Mouse (Mus musculus): Measurements from ENCODE around the gene Pnkp. TPM values are rescaled to one million over a fixed set of nuclear protein-coding genes. Genes with fewer than 3 reads are reported as not detected.
A peak's percentile ranks its signal among the peaks of the same experiment; 100 is the strongest.

Gene Pnkp
- polyA plus RNA-seq, 1 experiment from 2014 or later: 26.6 TPM

GRCm38 (mm10) chr7:44849416-44850111 lies 7.4 kb upstream of the Pnkp start:
- Histone ChIP-seq H3K4me1 (ENCODE audit: control insufficient read depth, insufficient read depth, low read length) (peaks cover 31% of the 10 kb centered on the region), H3K9ac (ENCODE audit: low read depth, low read length) (peak overlapping the region; percentile 91), H3K4me3 (ENCODE audit: low read length) (peak overlapping the region; percentile 82), H3K27me3 (replicated peaks; ENCODE audit: control insufficient read depth, insufficient read depth, low read length) (no peaks in the 10 kb centered on the region), H3K9me3 (ENCODE audit: control insufficient read depth, low read length) (no peaks in the 10 kb centered on the region), H3K4me2 (ENCODE audit: low read depth, low read length) (peak overlapping the region; percentile 67), H3K36me3 (ENCODE audit: control insufficient read depth, insufficient read depth, low read length) (peaks cover 17% of the 10 kb centered on the region; the same call in 1 of the 2 replicates), H3K27ac (ENCODE audit: low read length) (peak overlapping the region; percentile 99)
- ATAC-seq: peak; percentile 65
- under 1% methylated on average over 41 of the region's 41 CpGs for WGBS

- H3K4me3 ChIP-seq (ENCODE audit: low read length): peak overlapping the region; percentile 82
- under 1% methylated on average over 33 of the region's 33 CpGs for WGBS
These were observed 6.8 kb upstream of the Pnkp start for GRCm38 (mm10) chr7:44850146-44850545.

GRCm38 (mm10) chr7:44850789-44851624 lies 5.9 kb upstream of the Pnkp start:
- Histone ChIP-seq H3K4me1 (ENCODE audit: control insufficient read depth, insufficient read depth, low read length) (peaks cover 41% of the 10 kb centered on the region), H3K27me3 (replicated peaks; ENCODE audit: control insufficient read depth, insufficient read depth, low read length) (no peaks in the 10 kb centered on the region), H3K4me3 (ENCODE audit: low read length) (peak overlapping the region; percentile 82), H3K4me2 (ENCODE audit: low read depth, low read length) (peak overlapping the region; percentile 67), H3K9me3 (ENCODE audit: control insufficient read depth, low read length) (no peaks in the 10 kb centered on the region), H3K9ac (ENCODE audit: low read depth, low read length) (peak overlapping the region; percentile 91), H3K27ac (ENCODE audit: low read length) (peak overlapping the region; percentile 99), H3K36me3 (ENCODE audit: control insufficient read depth, insufficient read depth, low read length) (peaks cover 10% of the 10 kb centered on the region; the same call in 1 of the 2 replicates)
- no peak for ATAC-seq
- WGBS: 77% methylated on average over 8 of the region's 8 CpGs

More at GRCm38 (mm10) chr7:44850146-44850545, 6.8 kb upstream of the Pnkp start:
- H3K4me1 ChIP-seq (ENCODE audit: control insufficient read depth, insufficient read depth, low read length): peaks cover 33% of the 10 kb centered on the region
- H3K4me2 ChIP-seq (ENCODE audit: low read depth, low read length): peak overlapping the region; percentile 67
- H3K27ac ChIP-seq (ENCODE audit: low read length): peak overlapping the region; percentile 99
- H3K36me3 ChIP-seq (ENCODE audit: control insufficient read depth, insufficient read depth, low read length): peaks cover 16% of the 10 kb centered on the region; the same call in 1 of the 2 replicates
- no peaks in the 10 kb centered on the region for H3K27me3 ChIP-seq (replicated peaks; ENCODE audit: control insufficient read depth, insufficient read depth, low read length)
- peak overlapping the region; percentile 91 for H3K9ac ChIP-seq (ENCODE audit: low read depth, low read length)
- peak; percentile 45 for ATAC-seq
- no peaks in the 10 kb centered on the region for H3K9me3 ChIP-seq (ENCODE audit: control insufficient read depth, low read length)

- peak overlapping the region; percentile 91; the same call in 1 of the 2 replicates for H3K9ac ChIP-seq (ENCODE audit: low read depth, low read length)
- H3K4me3 ChIP-seq (ENCODE audit: low read length): no peak overlapping the region
- peaks cover 46% of the 10 kb centered on the region for H3K4me1 ChIP-seq (ENCODE audit: control insufficient read depth, insufficient read depth, low read length)
- no peak for ATAC-seq
- H3K36me3 ChIP-seq (ENCODE audit: control insufficient read depth, insufficient read depth, low read length): 0 out of 2 replicates have a peak, but pooled peaks cover 3% of the 10 kb centered on the region
- 91% methylated on average over 12 of the region's 12 CpGs for WGBS
- H3K9me3 ChIP-seq (ENCODE audit: control insufficient read depth, low read length): no peaks in the 10 kb centered on the region
- no peak overlapping the region for H3K27ac ChIP-seq (ENCODE audit: low read length)
- no peaks in the 10 kb centered on the region for H3K27me3 ChIP-seq (replicated peaks; ENCODE audit: control insufficient read depth, insufficient read depth, low read length)
- no peak overlapping the region for H3K4me2 ChIP-seq (ENCODE audit: low read depth, low read length)
These were observed 5.2 kb upstream of the Pnkp start for GRCm38 (mm10) chr7:44851625-44852234.

GRCm38 (mm10) chr7:44852259-44853027 lies 4.5 kb upstream of the Pnkp start:
- Histone ChIP-seq H3K27ac (ENCODE audit: low read length) (no peak overlapping the region), H3K27me3 (replicated peaks; ENCODE audit: control insufficient read depth, insufficient read depth, low read length) (no peaks in the 10 kb centered on the region), H3K4me2 (ENCODE audit: low read depth, low read length) (no peak overlapping the region), H3K4me3 (ENCODE audit: low read length) (no peak overlapping the region), H3K9ac (ENCODE audit: low read depth, low read length) (no peak overlapping the region; the same call in 1 of the 2 replicates), H3K4me1 (ENCODE audit: control insufficient read depth, insufficient read depth, low read length) (peaks cover 44% of the 10 kb centered on the region), H3K36me3 (ENCODE audit: control insufficient read depth, insufficient read depth, low read length) (0 out of 2 replicates have a peak, but pooled peaks cover 2% of the 10 kb centered on the region), H3K9me3 (ENCODE audit: control insufficient read depth, low read length) (no peaks in the 10 kb centered on the region)
- no peak for ATAC-seq
- WGBS: 87% methylated on average over 36 of the region's 36 CpGs

GRCm38 (mm10) chr7:44853065-44853464 lies 3.9 kb upstream of the Pnkp start:
- H3K4me2 ChIP-seq (ENCODE audit: low read depth, low read length): 0 out of 2 replicates have a peak overlapping the region, but pooled peaks have one; percentile 83
- H3K4me1 ChIP-seq (ENCODE audit: control insufficient read depth, insufficient read depth, low read length): peaks cover 42% of the 10 kb centered on the region
- H3K9me3 ChIP-seq (ENCODE audit: control insufficient read depth, low read length): no peaks in the 10 kb centered on the region
- no peak overlapping the region for H3K4me3 ChIP-seq (ENCODE audit: low read length)
- 0 out of 2 replicates have a peak, but pooled peaks cover 2% of the 10 kb centered on the region for H3K36me3 ChIP-seq (ENCODE audit: control insufficient read depth, insufficient read depth, low read length)
- H3K27me3 ChIP-seq (replicated peaks; ENCODE audit: control insufficient read depth, insufficient read depth, low read length): no peaks in the 10 kb centered on the region
- 95% methylated on average over 2 of the region's 2 CpGs for WGBS
- H3K9ac ChIP-seq (ENCODE audit: low read depth, low read length): peak overlapping the region; percentile 21; the same call in 1 of the 2 replicates
- H3K27ac ChIP-seq (ENCODE audit: low read length): no peak overlapping the region
- ATAC-seq: no peak

GRCm38 (mm10) chr7:44853596-44854355 lies 3.2 kb upstream of the Pnkp start:
- no peak for ATAC-seq
- peak overlapping the region; percentile 61 for H3K4me3 ChIP-seq (ENCODE audit: low read length)
- H3K9ac ChIP-seq (ENCODE audit: low read depth, low read length): peak overlapping the region; percentile 86
- peak overlapping the region; percentile 100 for H3K27ac ChIP-seq (ENCODE audit: low read length)
- peaks cover 49% of the 10 kb centered on the region for H3K4me1 ChIP-seq (ENCODE audit: control insufficient read depth, insufficient read depth, low read length)
- H3K36me3 ChIP-seq (ENCODE audit: control insufficient read depth, insufficient read depth, low read length): 0 out of 2 replicates have a peak, but pooled peaks cover 2% of the 10 kb centered on the region
- no peaks in the 10 kb centered on the region for H3K27me3 ChIP-seq (replicated peaks; ENCODE audit: control insufficient read depth, insufficient read depth, low read length)
- 28% methylated on average over 26 of the region's 26 CpGs for whole genome bisulfite sequencing
- H3K4me2 ChIP-seq (ENCODE audit: low read depth, low read length): peak overlapping the region; percentile 83
- no peaks in the 10 kb centered on the region for H3K9me3 ChIP-seq (ENCODE audit: control insufficient read depth, low read length)

GRCm38 (mm10) chr7:44854356-44855031 lies 2.4 kb upstream of the Pnkp start:
- 0 out of 2 replicates have a peak, but pooled peaks cover 2% of the 10 kb centered on the region for H3K36me3 ChIP-seq (ENCODE audit: control insufficient read depth, insufficient read depth, low read length)
- peak overlapping the region; percentile 83 for H3K4me2 ChIP-seq (ENCODE audit: low read depth, low read length)
- peak overlapping the region; percentile 86 for H3K9ac ChIP-seq (ENCODE audit: low read depth, low read length)
- no peaks in the 10 kb centered on the region for H3K9me3 ChIP-seq (ENCODE audit: control insufficient read depth, low read length)
- 2% methylated on average over 45 of the region's 45 CpGs for WGBS
- peak overlapping the region; percentile 61 for H3K4me3 ChIP-seq (ENCODE audit: low read length)
- H3K27ac ChIP-seq (ENCODE audit: low read length): peak overlapping the region; percentile 100
- no peaks in the 10 kb centered on the region for H3K27me3 ChIP-seq (replicated peaks; ENCODE audit: control insufficient read depth, insufficient read depth, low read length)
- H3K4me1 ChIP-seq (ENCODE audit: control insufficient read depth, insufficient read depth, low read length): peaks cover 49% of the 10 kb centered on the region
- peak; percentile 83 for ATAC-seq
